Mouse (Mus musculus) hindbrain, postnatal 0 days (tissue): ENCODE results near the gene Dtnb. TPM values are rescaled to one million over a fixed set of nuclear protein-coding genes. Genes with fewer than 3 reads are reported as not detected.

ENCODE experiments used
- ATAC-seq: fragments of 200-750 bp; cut with Nextera tagmentation; 2 replicates; pipeline ENCODE4 v1.8.0; 2017; ENCODE audit warnings: mild to moderate bottlenecking, moderate TSS enrichment, moderate library complexity
- DNase-seq: peaks from one replicate; pipeline ENCODE4 v3.0.0-alpha.2; 2015; ENCODE audit warnings: low spot score
- H3K27ac ChIP-seq: fragments of 300-500 bp; sonication (generic); 2 replicates; pipeline ENCODE4 v1.5.1; 2014; ENCODE audit warnings: mild to moderate bottlenecking
- H3K27me3 ChIP-seq: fragments of 300-500 bp; sonication (generic); 2 replicates; pipeline ENCODE4 v1.6.1; 2014; ENCODE audit warnings: low read length, mixed read lengths; ENCODE audit not compliant: insufficient read depth
- H3K36me3 ChIP-seq: fragments of 300-500 bp; sonication (generic); 2 replicates; pipeline ENCODE4 v1.6.1; 2014; ENCODE audit warnings: low read length, mixed read lengths; ENCODE audit not compliant: insufficient read depth
- H3K4me1 ChIP-seq: fragments of 300-500 bp; sonication (generic); 2 replicates; pipeline ENCODE4 v1.6.1; 2014; ENCODE audit warnings: antibody characterized with exemption, low read length, mixed read lengths; ENCODE audit not compliant: insufficient read depth
- H3K4me2 ChIP-seq: fragments of 300-500 bp; sonication (generic); 2 replicates; pipeline ENCODE4 v1.6.1; 2014; ENCODE audit warnings: low read depth, mild to moderate bottlenecking, low read length, moderate library complexity, mixed read lengths
- H3K4me3 ChIP-seq: fragments of 300-500 bp; sonication (generic); 2 replicates; pipeline ENCODE4 v1.5.1; 2014; ENCODE audit warnings: low read length
- H3K9ac ChIP-seq: fragments of 300-500 bp; sonication (generic); replicated peaks from 2 replicates; pipeline ENCODE4 v1.6.1; 2014; ENCODE audit warnings: mild to moderate bottlenecking, low read length, moderate library complexity, mixed read lengths
- H3K9me3 ChIP-seq: fragments of 300-500 bp; sonication (generic); 2 replicates; pipeline ENCODE4 v1.6.1; 2016; ENCODE audit warnings: low read length, mixed read lengths
- CTCF ChIP-seq: IDR thresholded peaks from 2 replicates; pipeline ENCODE4 v1.5.1; 2016; ENCODE audit warnings: antibody characterized with exemption, control low read depth, low read depth
- WGBS: fragments of 180-500 bp; shearing (Covaris S2); extraction: QIAGEN DNeasy Blood & Tissue Kit; methylation state at CpG from one replicate; pipeline ENCODE4 v1.1.7; 2014; 5-methylcytosine and 5-hydroxymethylcytosine counted together
- polyA plus RNA-seq: library from polyadenylated mRNA; unstranded; fragments of >200 nt; fragmentation: Nextera tagmentation; extraction: Ambion mirVana; gene quantifications from 2 replicates; pipeline ENCODE4 v1.2.1, GENCODE M21; 2015
- total RNA-seq: library from RNA; depleted of rRNA; stranded (reverse); fragments of >200 nt; gene quantifications from 2 replicates; pipeline ENCODE4 v1.2.3, GENCODE M21; 2014

Dtnb gene
- total and polyA plus RNA-seq, 2 experiments from 2014 or later, result 51.6 to 54.3 TPM

- 22% methylated on average over 3 of the region's 3 CpGs for WGBS
- Histone ChIP-seq H3K4me1 (peaks cover 52% of the 10 kb centered on the region), H3K4me2 (no peak overlapping the region), H3K4me3 (no peak overlapping the region), H3K9ac (peak overlapping the region; percentile 24; the same call in 1 of the 2 replicates), H3K36me3 (no peaks in the 10 kb centered on the region), H3K27me3 (no peaks in the 10 kb centered on the region), H3K9me3 (no peaks in the 10 kb centered on the region), H3K27ac (peak overlapping the region; percentile 77)
- DNase-seq, result peak; percentile 76
- ATAC-seq, result no peak
- TF ChIP-seq CTCF, result no peak
Measured at GRCm38 (mm10) chr12:3783196-3783825, 211.1 kb downstream of the Dtnb start.

- no peaks in the 10 kb centered on the region for H3K36me3 ChIP-seq
- no peaks in the 10 kb centered on the region for H3K27me3 ChIP-seq
- TF ChIP-seq CTCF, result no peak
- no peak overlapping the region for H3K4me2 ChIP-seq
- ATAC-seq (peak; percentile 5; the same call in 1 of the 2 replicates), DNase-seq (peak; percentile 47)
- peaks cover 52% of the 10 kb centered on the region for H3K4me1 ChIP-seq
- H3K9ac ChIP-seq, result no peak overlapping the region
- H3K9me3 ChIP-seq, result no peaks in the 10 kb centered on the region
- 0 out of 2 replicates have a peak overlapping the region, but pooled peaks have one; percentile 20 for H3K27ac ChIP-seq
- no peak overlapping the region for H3K4me3 ChIP-seq
- WGBS, result 38% methylated on average over 2 of the region's 2 CpGs
Measured at GRCm38 (mm10) chr12:3784258-3784657, 212.1 kb downstream of the Dtnb start.

- no peaks in the 10 kb centered on the region for H3K9me3 ChIP-seq
Measured at GRCm38 (mm10) chr12:3784729-3785128, 212.5 kb downstream of the Dtnb start.

GRCm38 (mm10) chr12:3787041-3787440, 214.9 kb downstream of the Dtnb start:
- Histone ChIP-seq H3K27me3 (no peaks in the 10 kb centered on the region), H3K4me3 (no peak overlapping the region), H3K36me3 (no peaks in the 10 kb centered on the region), H3K9me3 (no peaks in the 10 kb centered on the region), H3K4me1 (peaks cover 39% of the 10 kb centered on the region), H3K27ac (0 out of 2 replicates have a peak overlapping the region, but pooled peaks have one; percentile 15), H3K9ac (no peak overlapping the region), H3K4me2 (no peak overlapping the region)
- DNase-seq, result no peak
- TF ChIP-seq CTCF, result no peak
- WGBS, result 37% methylated on average over 3 of the region's 3 CpGs
- no peak for ATAC-seq

More at GRCm38 (mm10) chr12:3784729-3785128, 212.5 kb downstream of the Dtnb start:
- no peak for DNase-seq
- peaks cover 52% of the 10 kb centered on the region for H3K4me1 ChIP-seq
- H3K9ac ChIP-seq, result no peak overlapping the region
- H3K27me3 ChIP-seq, result no peaks in the 10 kb centered on the region
- H3K36me3 ChIP-seq, result no peaks in the 10 kb centered on the region
- 72% methylated on average over 4 of the region's 4 CpGs for WGBS
- no peak for TF ChIP-seq CTCF
- H3K27ac ChIP-seq, result 0 out of 2 replicates have a peak overlapping the region, but pooled peaks have one; percentile 20
- H3K4me3 ChIP-seq, result no peak overlapping the region
- no peak for ATAC-seq
- H3K4me2 ChIP-seq, result no peak overlapping the region

GRCm38 (mm10) chr12:3787541-3787940, 215.4 kb downstream of the Dtnb start:
- H3K9ac ChIP-seq, result no peak overlapping the region
- H3K4me3 ChIP-seq, result no peak overlapping the region
- no peak for DNase-seq
- TF ChIP-seq CTCF, result no peak
- H3K9me3 ChIP-seq, result no peaks in the 10 kb centered on the region
- H3K4me2 ChIP-seq, result no peak overlapping the region
- WGBS, result 48% methylated on average over 1 of the region's 1 CpGs
- 0 out of 2 replicates have a peak overlapping the region, but pooled peaks have one; percentile 15 for H3K27ac ChIP-seq
- H3K27me3 ChIP-seq, result no peaks in the 10 kb centered on the region
- H3K36me3 ChIP-seq, result no peaks in the 10 kb centered on the region
- no peak for ATAC-seq
- H3K4me1 ChIP-seq, result peaks cover 34% of the 10 kb centered on the region

GRCm38 (mm10) chr12:3788421-3789051, 216.4 kb downstream of the Dtnb start:
- Histone ChIP-seq H3K4me1 (peaks cover 26% of the 10 kb centered on the region), H3K9me3 (no peaks in the 10 kb centered on the region), H3K4me2 (no peak overlapping the region), H3K9ac (no peak overlapping the region), H3K27ac (peak overlapping the region; percentile 16; the same call in 1 of the 2 replicates), H3K36me3 (no peaks in the 10 kb centered on the region), H3K4me3 (no peak overlapping the region), H3K27me3 (no peaks in the 10 kb centered on the region)
- DNase-seq (no peak), ATAC-seq (no peak)
- TF ChIP-seq CTCF, result no peak
- WGBS, result 47% methylated on average over 5 of the region's 5 CpGs
